Mouse (Mus musculus): Measurements from ENCODE around the gene Hmga2. TPM values are rescaled to one million over a fixed set of nuclear protein-coding genes. Genes with fewer than 3 reads are reported as not detected.
A peak's percentile ranks its signal among the peaks of the same experiment; 100 is the strongest.

Gene Hmga2
- polyA plus RNA-seq, 2 experiments: 3.4 to 5.4 TPM

GRCm38 (mm10) chr10:120485461-120485860 is 9.2 kb upstream of the Hmga2 start:
- Histone ChIP-seq H3K9me3 (ENCODE audit: control insufficient read depth, low read length) (no peaks in the 10 kb centered on the region), H3K36me3 (replicated peaks; ENCODE audit: control insufficient read depth, insufficient read depth, low read depth) (no peaks in the 10 kb centered on the region), H3K4me3 (ENCODE audit: insufficient read depth in 1 of 2, low read depth in 2 of 2, low read length in 2 of 2) (no peak overlapping the region), H3K9ac (replicated peaks) (no peak overlapping the region), H3K27me3 (ENCODE audit: control insufficient read depth, insufficient read depth, low read length) (no peaks in the 10 kb centered on the region), H3K27ac (no peak overlapping the region), H3K4me2 (ENCODE audit: low read depth) (no peak overlapping the region), H3K4me1 (replicated peaks; ENCODE audit: control insufficient read depth in 2 of 2, insufficient read depth in 2 of 2, low read length in 1 of 2) (no peaks in the 10 kb centered on the region)
- DNase-seq (ENCODE audit: low read depth in 3 of 3, low spot score in 3 of 3): no peak
- WGBS (ENCODE audit: insufficient replicate concordance): 32% methylated on average over 1 of the region's 1 CpGs
- no peak for ATAC-seq (ENCODE audit: insufficient read depth)
- TF ChIP-seq EP300 (IDR thresholded peaks at IDR 0.05; ENCODE audit: low read depth) (no peak), CTCF (IDR thresholded peaks at IDR 0.05; ENCODE audit: low read depth) (no peak)

DNA sequence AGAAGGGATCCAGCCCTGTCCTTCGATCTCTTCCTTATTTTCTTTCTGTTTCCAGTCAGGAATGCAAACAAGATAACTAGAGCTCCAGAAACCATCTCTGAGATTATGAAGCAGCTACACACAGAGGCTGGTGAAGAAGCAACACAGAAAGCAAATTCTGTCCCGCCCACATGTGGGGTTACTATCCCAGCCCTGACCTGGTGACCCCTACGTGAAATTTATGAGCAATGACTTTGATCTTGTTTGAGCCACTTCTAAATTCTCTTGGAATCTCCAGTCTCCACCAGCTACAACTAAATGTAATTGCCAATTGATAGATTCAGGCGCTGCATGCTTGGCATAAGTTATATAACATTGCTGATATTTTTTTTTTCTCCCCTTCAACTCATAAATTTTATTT is 7.9 kb upstream of the Hmga2 start:
- 60% methylated on average over 4 of the region's 4 CpGs for WGBS (ENCODE audit: insufficient replicate concordance)
- TF ChIP-seq EP300 (IDR thresholded peaks at IDR 0.05; ENCODE audit: low read depth) (no peak), CTCF (IDR thresholded peaks at IDR 0.05; ENCODE audit: low read depth) (no peak)
- Histone ChIP-seq H3K36me3 (replicated peaks; ENCODE audit: control insufficient read depth, insufficient read depth, low read depth) (no peaks in the 10 kb centered on the region), H3K4me1 (replicated peaks; ENCODE audit: control insufficient read depth in 2 of 2, insufficient read depth in 2 of 2, low read length in 1 of 2) (no peaks in the 10 kb centered on the region), H3K27me3 (ENCODE audit: control insufficient read depth, insufficient read depth, low read length) (no peaks in the 10 kb centered on the region), H3K9ac (replicated peaks) (no peak overlapping the region), H3K9me3 (ENCODE audit: control insufficient read depth, low read length) (no peaks in the 10 kb centered on the region), H3K4me2 (ENCODE audit: low read depth) (no peak overlapping the region), H3K4me3 (ENCODE audit: insufficient read depth in 1 of 2, low read depth in 2 of 2, low read length in 2 of 2) (no peak overlapping the region), H3K27ac (no peak overlapping the region)
- ATAC-seq (ENCODE audit: insufficient read depth) (no peak), DNase-seq (ENCODE audit: low read depth in 3 of 3, low spot score in 3 of 3) (no peak)

- under 1% methylated on average over 16 of the region's 16 CpGs for WGBS (ENCODE audit: insufficient replicate concordance)
- ATAC-seq (ENCODE audit: insufficient read depth): no peak
Measured at GRCm38 (mm10) chr10:120478164-120478563, 1.9 kb upstream of the Hmga2 start.

DNA sequence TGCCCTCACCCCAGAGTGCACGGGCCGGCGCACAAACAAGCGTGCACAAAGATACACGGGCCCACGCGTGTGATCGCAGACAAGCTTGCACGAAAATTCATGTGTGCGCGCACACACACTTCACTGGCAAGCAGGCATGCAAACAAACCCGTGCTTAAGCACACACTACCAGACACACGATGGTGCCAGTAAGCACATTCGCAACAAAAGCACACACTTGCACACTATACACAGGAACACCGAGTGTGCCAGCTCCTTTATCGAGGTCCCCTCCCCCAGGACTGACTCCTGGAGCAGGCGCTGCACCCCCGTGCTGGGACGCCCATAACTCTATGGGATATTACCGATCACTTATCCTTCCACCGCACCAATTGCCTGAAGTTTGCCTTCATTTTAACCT is 1.2 kb upstream of the Hmga2 start:
- no peak for DNase-seq (ENCODE audit: low read depth in 3 of 3, low spot score in 3 of 3)
- no peak for ATAC-seq (ENCODE audit: insufficient read depth)
- Histone ChIP-seq H3K4me1 (replicated peaks; ENCODE audit: control insufficient read depth in 2 of 2, insufficient read depth in 2 of 2, low read length in 1 of 2) (no peaks in the 10 kb centered on the region), H3K9ac (replicated peaks) (peak overlapping the region; percentile 27; the same call in 1 of the 2 replicates), H3K4me3 (ENCODE audit: insufficient read depth in 1 of 2, low read depth in 2 of 2, low read length in 2 of 2) (peak overlapping the region; percentile 61 to 68), H3K36me3 (replicated peaks; ENCODE audit: control insufficient read depth, insufficient read depth, low read depth) (no peaks in the 10 kb centered on the region), H3K27me3 (ENCODE audit: control insufficient read depth, insufficient read depth, low read length) (peaks cover 54% of the 10 kb centered on the region), H3K9me3 (ENCODE audit: control insufficient read depth, low read length) (no peaks in the 10 kb centered on the region), H3K4me2 (ENCODE audit: low read depth) (peak overlapping the region; percentile 71), H3K27ac (no peak overlapping the region)
- under 1% methylated on average over 21 of the region's 21 CpGs for WGBS (ENCODE audit: insufficient replicate concordance)
- no peak for TF ChIP-seq EP300 (IDR thresholded peaks at IDR 0.05; ENCODE audit: low read depth)
- TF ChIP-seq CTCF (IDR thresholded peaks at IDR 0.05; ENCODE audit: low read depth): no peak

More at GRCm38 (mm10) chr10:120478164-120478563, 1.9 kb upstream of the Hmga2 start:
- TF ChIP-seq EP300 (IDR thresholded peaks at IDR 0.05; ENCODE audit: low read depth) (no peak), CTCF (IDR thresholded peaks at IDR 0.05; ENCODE audit: low read depth) (no peak)
- Histone ChIP-seq H3K27me3 (ENCODE audit: control insufficient read depth, insufficient read depth, low read length) (peaks cover 52% of the 10 kb centered on the region), H3K4me2 (ENCODE audit: low read depth) (peak overlapping the region; percentile 71), H3K4me3 (ENCODE audit: insufficient read depth in 1 of 2, low read depth in 2 of 2, low read length in 2 of 2) (peak overlapping the region; percentile 16 to 61; a peak in 2 of 4 replicates), H3K4me1 (replicated peaks; ENCODE audit: control insufficient read depth in 2 of 2, insufficient read depth in 2 of 2, low read length in 1 of 2) (no peaks in the 10 kb centered on the region), H3K9me3 (ENCODE audit: control insufficient read depth, low read length) (no peaks in the 10 kb centered on the region), H3K36me3 (replicated peaks; ENCODE audit: control insufficient read depth, insufficient read depth, low read depth) (no peaks in the 10 kb centered on the region), H3K9ac (replicated peaks) (no peak overlapping the region), H3K27ac (no peak overlapping the region)
- no peak for DNase-seq (ENCODE audit: low read depth in 3 of 3, low spot score in 3 of 3)

DNA sequence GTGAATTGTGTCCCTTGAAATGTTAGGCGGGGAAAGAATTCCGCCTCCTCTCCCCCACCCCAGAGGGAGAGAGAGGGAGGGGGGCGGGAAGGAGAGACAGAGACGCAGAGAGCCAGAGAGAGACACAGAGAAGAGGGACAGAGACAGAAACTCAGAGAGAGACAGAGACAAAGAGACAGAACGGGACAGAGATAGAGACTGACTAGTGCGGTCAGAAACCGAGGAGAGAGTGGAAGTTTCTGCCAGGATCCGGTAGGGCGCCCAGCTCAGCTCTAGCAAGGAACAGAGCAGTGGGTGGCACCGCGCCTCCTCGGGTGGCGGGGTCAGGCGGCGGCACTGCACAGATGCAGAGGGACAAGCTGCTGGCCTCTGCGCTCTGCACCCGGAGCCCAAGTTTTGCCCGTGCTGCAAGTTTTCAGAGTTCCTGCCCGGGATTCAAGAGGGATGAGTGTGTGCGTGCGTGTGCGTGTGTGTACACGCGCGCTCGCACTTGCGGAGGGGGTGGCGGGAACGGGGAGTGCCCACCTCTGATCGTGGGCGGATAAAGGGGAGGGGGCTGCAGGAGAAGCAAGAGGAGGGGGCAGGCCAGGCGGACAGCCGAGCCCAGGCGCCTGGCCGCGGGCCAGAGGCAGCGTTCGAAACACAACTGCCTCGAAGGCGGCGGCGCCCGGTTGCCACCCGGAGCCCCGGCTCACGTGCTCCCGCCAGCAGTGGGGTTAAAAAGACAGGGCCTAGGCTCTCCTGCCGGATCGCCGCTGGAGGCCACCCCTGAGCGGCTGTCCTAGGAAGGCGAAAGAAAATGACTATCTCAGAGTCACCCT is 457 bp upstream of the Hmga2 start:
- 0% methylated on average over 49 of the region's 52 CpGs for WGBS (ENCODE audit: insufficient replicate concordance)
- Histone ChIP-seq H3K9ac (replicated peaks) (peak overlapping the region; percentile 27; the same call in 1 of the 2 replicates), H3K36me3 (replicated peaks; ENCODE audit: control insufficient read depth, insufficient read depth, low read depth) (no peaks in the 10 kb centered on the region), H3K4me3 (ENCODE audit: insufficient read depth in 1 of 2, low read depth in 2 of 2, low read length in 2 of 2) (peak overlapping the region; percentile 41 to 61), H3K4me1 (replicated peaks; ENCODE audit: control insufficient read depth in 2 of 2, insufficient read depth in 2 of 2, low read length in 1 of 2) (no peaks in the 10 kb centered on the region), H3K9me3 (ENCODE audit: control insufficient read depth, low read length) (no peaks in the 10 kb centered on the region), H3K27ac (no peak overlapping the region), H3K4me2 (ENCODE audit: low read depth) (peak overlapping the region; percentile 71), H3K27me3 (ENCODE audit: control insufficient read depth, insufficient read depth, low read length) (peaks cover 54% of the 10 kb centered on the region)
- TF ChIP-seq EP300 (IDR thresholded peaks at IDR 0.05; ENCODE audit: low read depth) (no peak), CTCF (IDR thresholded peaks at IDR 0.05; ENCODE audit: low read depth) (no peak)
- ATAC-seq (ENCODE audit: insufficient read depth) (peak; percentile 48; the same call in 1 of the 2 replicates), DNase-seq (ENCODE audit: low read depth in 3 of 3, low spot score in 3 of 3) (no peak)

Measured in liver, embryonic 14.5 days (tissue).